Mouse (Mus musculus): ENCODE data around the gene Lrp5. TPM values are rescaled to one million over a fixed set of nuclear protein-coding genes. Genes with fewer than 3 reads are reported as not detected.

Lrp5 gene
- polyA plus RNA-seq, 1 experiment from 2014 or later: 0.98 TPM

GRCm38 (mm10) chr19:3554785-3555184, 131.6 kb downstream of the Lrp5 start:
- Histone ChIP-seq H3K9ac (replicated peaks; ENCODE audit: low read depth, low read length) (no peak overlapping the region), H3K36me3 (ENCODE audit: control insufficient read depth, insufficient read depth, low read length) (no peaks in the 10 kb centered on the region), H3K4me3 (ENCODE audit: low read depth, low read length) (no peak overlapping the region), H3K4me2 (ENCODE audit: low read depth, low read length) (no peak overlapping the region), H3K27ac (ENCODE audit: low read depth, low read length) (no peak overlapping the region), H3K4me1 (ENCODE audit: control insufficient read depth, insufficient read depth, low read length) (no peaks in the 10 kb centered on the region; the same call in 1 of the 2 replicates), H3K27me3 (ENCODE audit: control insufficient read depth, insufficient read depth, low read length) (no peaks in the 10 kb centered on the region), H3K9me3 (ENCODE audit: control insufficient read depth, low read length) (no peaks in the 10 kb centered on the region)
- 94% methylated on average over 8 of the region's 8 CpGs for WGBS
- no peak for ATAC-seq (ENCODE audit: low read depth)

GRCm38 (mm10) chr19:3551573-3552159, 134.7 kb downstream of the Lrp5 start:
- ATAC-seq (ENCODE audit: low read depth): no peak
- Histone ChIP-seq H3K27me3 (ENCODE audit: control insufficient read depth, insufficient read depth, low read length) (no peaks in the 10 kb centered on the region), H3K4me3 (ENCODE audit: low read depth, low read length) (no peak overlapping the region), H3K9me3 (ENCODE audit: control insufficient read depth, low read length) (no peaks in the 10 kb centered on the region), H3K36me3 (ENCODE audit: control insufficient read depth, insufficient read depth, low read length) (no peaks in the 10 kb centered on the region), H3K4me1 (ENCODE audit: control insufficient read depth, insufficient read depth, low read length) (no peaks in the 10 kb centered on the region; the same call in 1 of the 2 replicates), H3K4me2 (ENCODE audit: low read depth, low read length) (no peak overlapping the region), H3K9ac (replicated peaks; ENCODE audit: low read depth, low read length) (no peak overlapping the region), H3K27ac (ENCODE audit: low read depth, low read length) (no peak overlapping the region)
- WGBS: 32% methylated on average over 4 of the region's 4 CpGs

- WGBS: 97% methylated on average over 1 of the region's 1 CpGs
- H3K9me3 ChIP-seq (ENCODE audit: control insufficient read depth, low read length): no peaks in the 10 kb centered on the region
- no peak overlapping the region for H3K4me2 ChIP-seq (ENCODE audit: low read depth, low read length)
- H3K4me1 ChIP-seq (ENCODE audit: control insufficient read depth, insufficient read depth, low read length): no peaks in the 10 kb centered on the region; the same call in 1 of the 2 replicates
- no peak overlapping the region for H3K4me3 ChIP-seq (ENCODE audit: low read depth, low read length)
- no peak overlapping the region for H3K27ac ChIP-seq (ENCODE audit: low read depth, low read length)
- no peaks in the 10 kb centered on the region for H3K36me3 ChIP-seq (ENCODE audit: control insufficient read depth, insufficient read depth, low read length)
- no peaks in the 10 kb centered on the region for H3K27me3 ChIP-seq (ENCODE audit: control insufficient read depth, insufficient read depth, low read length)
- H3K9ac ChIP-seq (replicated peaks; ENCODE audit: low read depth, low read length): no peak overlapping the region
- no peak for ATAC-seq (ENCODE audit: low read depth)
Measured at GRCm38 (mm10) chr19:3550101-3550500, 136.3 kb downstream of the Lrp5 start.

- H3K9ac ChIP-seq (replicated peaks; ENCODE audit: low read depth, low read length): no peak overlapping the region
- no peaks in the 10 kb centered on the region for H3K9me3 ChIP-seq (ENCODE audit: control insufficient read depth, low read length)
- no peaks in the 10 kb centered on the region; the same call in 1 of the 2 replicates for H3K4me1 ChIP-seq (ENCODE audit: control insufficient read depth, insufficient read depth, low read length)
- H3K4me3 ChIP-seq (ENCODE audit: low read depth, low read length): no peak overlapping the region
- H3K27ac ChIP-seq (ENCODE audit: low read depth, low read length): no peak overlapping the region
- no peak overlapping the region for H3K4me2 ChIP-seq (ENCODE audit: low read depth, low read length)
- H3K36me3 ChIP-seq (ENCODE audit: control insufficient read depth, insufficient read depth, low read length): no peaks in the 10 kb centered on the region
- WGBS: 95% methylated on average over 1 of the region's 1 CpGs
- ATAC-seq (ENCODE audit: low read depth): no peak
- no peaks in the 10 kb centered on the region for H3K27me3 ChIP-seq (ENCODE audit: control insufficient read depth, insufficient read depth, low read length)
Measured at GRCm38 (mm10) chr19:3549263-3549662, 137.1 kb downstream of the Lrp5 start.

GRCm38 (mm10) chr19:3548311-3548710, 138.1 kb downstream of the Lrp5 start:
- no peak overlapping the region for H3K4me3 ChIP-seq (ENCODE audit: low read depth, low read length)
- no peaks in the 10 kb centered on the region for H3K27me3 ChIP-seq (ENCODE audit: control insufficient read depth, insufficient read depth, low read length)
- H3K4me1 ChIP-seq (ENCODE audit: control insufficient read depth, insufficient read depth, low read length): no peaks in the 10 kb centered on the region; the same call in 1 of the 2 replicates
- H3K4me2 ChIP-seq (ENCODE audit: low read depth, low read length): no peak overlapping the region
- H3K9me3 ChIP-seq (ENCODE audit: control insufficient read depth, low read length): no peaks in the 10 kb centered on the region
- no peak overlapping the region for H3K9ac ChIP-seq (replicated peaks; ENCODE audit: low read depth, low read length)
- H3K36me3 ChIP-seq (ENCODE audit: control insufficient read depth, insufficient read depth, low read length): 0 out of 2 replicates have a peak, but pooled peaks cover 3% of the 10 kb centered on the region
- 100% methylated on average over 1 of the region's 1 CpGs for WGBS
- no peak overlapping the region for H3K27ac ChIP-seq (ENCODE audit: low read depth, low read length)
- no peak for ATAC-seq (ENCODE audit: low read depth)

- H3K9me3 ChIP-seq (ENCODE audit: control insufficient read depth, low read length): no peaks in the 10 kb centered on the region
- H3K4me2 ChIP-seq (ENCODE audit: low read depth, low read length): no peak overlapping the region
- H3K27me3 ChIP-seq (ENCODE audit: control insufficient read depth, insufficient read depth, low read length): no peaks in the 10 kb centered on the region
- no peak overlapping the region for H3K4me3 ChIP-seq (ENCODE audit: low read depth, low read length)
- no peaks in the 10 kb centered on the region for H3K4me1 ChIP-seq (ENCODE audit: control insufficient read depth, insufficient read depth, low read length)
- WGBS: 86% methylated on average over 2 of the region's 2 CpGs
- 0 out of 2 replicates have a peak, but pooled peaks cover 3% of the 10 kb centered on the region for H3K36me3 ChIP-seq (ENCODE audit: control insufficient read depth, insufficient read depth, low read length)
- H3K27ac ChIP-seq (ENCODE audit: low read depth, low read length): no peak overlapping the region
- no peak overlapping the region for H3K9ac ChIP-seq (replicated peaks; ENCODE audit: low read depth, low read length)
- ATAC-seq (ENCODE audit: low read depth): no peak
Measured at GRCm38 (mm10) chr19:3544995-3545394, 141.4 kb downstream of the Lrp5 start.

GRCm38 (mm10) chr19:3542591-3542990, 143.8 kb downstream of the Lrp5 start:
- H3K4me1 ChIP-seq (ENCODE audit: control insufficient read depth, insufficient read depth, low read length): no peaks in the 10 kb centered on the region
- H3K27me3 ChIP-seq (ENCODE audit: control insufficient read depth, insufficient read depth, low read length): no peaks in the 10 kb centered on the region
- H3K9me3 ChIP-seq (ENCODE audit: control insufficient read depth, low read length): no peaks in the 10 kb centered on the region
- H3K27ac ChIP-seq (ENCODE audit: low read depth, low read length): no peak overlapping the region
- WGBS: 84% methylated on average over 4 of the region's 4 CpGs
- no peak for ATAC-seq (ENCODE audit: low read depth)
- H3K4me3 ChIP-seq (ENCODE audit: low read depth, low read length): no peak overlapping the region
- H3K9ac ChIP-seq (replicated peaks; ENCODE audit: low read depth, low read length): no peak overlapping the region
- H3K4me2 ChIP-seq (ENCODE audit: low read depth, low read length): no peak overlapping the region
- H3K36me3 ChIP-seq (ENCODE audit: control insufficient read depth, insufficient read depth, low read length): peaks cover 3% of the 10 kb centered on the region; the same call in 1 of the 2 replicates

GRCm38 (mm10) chr19:3540997-3541396, 145.4 kb downstream of the Lrp5 start:
- Histone ChIP-seq H3K9ac (replicated peaks; ENCODE audit: low read depth, low read length) (no peak overlapping the region), H3K9me3 (ENCODE audit: control insufficient read depth, low read length) (no peaks in the 10 kb centered on the region), H3K4me1 (ENCODE audit: control insufficient read depth, insufficient read depth, low read length) (no peaks in the 10 kb centered on the region), H3K27ac (ENCODE audit: low read depth, low read length) (no peak overlapping the region), H3K4me3 (ENCODE audit: low read depth, low read length) (no peak overlapping the region), H3K36me3 (ENCODE audit: control insufficient read depth, insufficient read depth, low read length) (peaks cover 3% of the 10 kb centered on the region; the same call in 1 of the 2 replicates), H3K4me2 (ENCODE audit: low read depth, low read length) (no peak overlapping the region), H3K27me3 (ENCODE audit: control insufficient read depth, insufficient read depth, low read length) (no peaks in the 10 kb centered on the region)
- 98% methylated on average over 5 of the region's 5 CpGs for WGBS
- ATAC-seq (ENCODE audit: low read depth): no peak

GRCm38 (mm10) chr19:3540254-3540653, 146.1 kb downstream of the Lrp5 start:
- Histone ChIP-seq H3K9me3 (ENCODE audit: control insufficient read depth, low read length) (no peaks in the 10 kb centered on the region), H3K9ac (replicated peaks; ENCODE audit: low read depth, low read length) (no peak overlapping the region), H3K4me1 (ENCODE audit: control insufficient read depth, insufficient read depth, low read length) (no peaks in the 10 kb centered on the region), H3K36me3 (ENCODE audit: control insufficient read depth, insufficient read depth, low read length) (peaks cover 3% of the 10 kb centered on the region; the same call in 1 of the 2 replicates), H3K27me3 (ENCODE audit: control insufficient read depth, insufficient read depth, low read length) (no peaks in the 10 kb centered on the region), H3K27ac (ENCODE audit: low read depth, low read length) (no peak overlapping the region), H3K4me3 (ENCODE audit: low read depth, low read length) (no peak overlapping the region), H3K4me2 (ENCODE audit: low read depth, low read length) (no peak overlapping the region)
- 90% methylated on average over 2 of the region's 2 CpGs for WGBS
- no peak for ATAC-seq (ENCODE audit: low read depth)

Data from neural tube, embryonic 14.5 days (tissue).